Mouse (Mus musculus): Measurements from ENCODE around the gene Olfr1356.

Olfr1356 gene

DNA sequence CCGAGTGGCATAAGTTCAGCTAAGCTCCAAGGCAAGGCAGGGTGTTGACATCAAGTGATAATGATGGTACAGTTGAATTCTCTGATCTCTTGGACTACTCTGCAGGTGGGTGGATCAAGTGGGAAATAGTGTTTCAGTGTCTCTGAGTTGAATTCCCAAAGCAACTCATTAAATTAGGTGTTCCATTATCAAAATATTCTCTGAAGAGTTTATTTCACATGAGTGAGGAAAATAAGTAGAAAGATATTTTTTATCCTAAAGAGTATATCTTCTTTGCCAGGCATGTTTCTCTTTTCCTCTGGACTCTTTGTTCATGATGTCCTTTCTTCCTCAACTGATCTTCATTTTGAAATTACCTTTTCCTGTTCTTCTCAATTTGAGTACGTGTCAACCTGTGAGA lies at the start of gene Olfr1356:
Gene Olfr1356, minus strand, starts transcription at position 101 of the 400 bp plus-strand sequence.
- in situ Hi-C loops (cut with MboI, MseI): no loop called here

DNA sequence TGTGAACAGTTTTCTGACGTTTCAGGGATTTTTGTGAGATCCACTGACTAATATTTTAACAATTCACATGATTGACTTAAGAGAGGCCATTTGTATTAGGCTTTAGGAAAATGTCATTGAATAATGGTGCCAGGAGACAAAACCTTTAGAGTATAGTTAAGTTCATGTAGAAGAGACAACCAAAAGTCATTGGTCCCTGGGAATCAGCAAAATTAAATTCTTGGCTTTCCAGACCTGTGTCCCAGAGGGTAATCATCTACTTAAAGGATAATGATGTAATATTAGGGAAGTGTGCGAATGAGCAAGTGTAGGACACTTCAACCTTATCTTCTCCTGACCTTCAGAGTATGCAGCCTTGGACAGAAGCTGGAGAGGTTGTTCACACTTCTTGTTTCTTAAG lies 23.3 kb upstream of the Olfr1356 start, which contains the start of gene Olfr1355:
Gene Olfr1355, plus strand, starts transcription at position 301 of the 400 bp plus-strand sequence.
- in situ Hi-C loops (cut with MboI, MseI): no loop called here

- in situ Hi-C loops (cut with MboI, MseI): loop anchor here (10.0 kb wide), 1 partner anchor 424 kb away; no protein-coding TSS in a partner anchor
These were observed 11.5 kb downstream of the Olfr1356 start for GRCm38 (mm10) chr10:78840456-78840855.

- in situ Hi-C loops (cut with MboI, MseI): no loop called here
These were observed 39.5 kb downstream of the Olfr1356 start for GRCm38 (mm10) chr10:78812358-78813060.

DNA sequence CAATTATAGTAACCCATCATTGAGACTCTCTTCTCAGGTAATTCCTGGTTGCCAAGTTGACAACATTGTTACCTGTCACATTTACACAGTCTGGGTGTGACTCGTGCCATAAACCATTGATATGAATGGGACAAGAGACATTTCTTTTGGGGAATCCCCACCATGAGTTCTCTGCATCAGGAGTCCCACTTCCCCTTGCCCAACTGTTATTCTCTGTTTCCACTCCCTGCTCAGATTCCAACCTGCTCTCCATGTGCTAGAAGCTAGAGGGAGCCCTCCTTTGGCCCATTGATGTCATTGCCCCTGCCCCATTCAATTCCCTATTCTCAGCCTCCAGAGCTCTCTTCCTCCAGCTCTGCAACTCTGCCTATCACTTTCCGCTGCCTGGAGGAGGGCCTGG lies 50.5 kb downstream of the Olfr1356 start:
- in situ Hi-C loops (cut with MboI, MseI): no loop called here
